ENCODE assay signal across 22 mouse cellular contexts in genomic region chr4:13355841-13356240, GRCm38 (mm10).
A peak's percentile ranks its signal among the peaks of the same experiment; 100 is the strongest.
DNase-seq lines count a peak whose midpoint lies in the region; ATAC-seq and TF ChIP-seq lines count a peak whose summit lies in the region.
"Had no signal": no experiment of that assay in that cellular context is flagged by ENCODE, and none has a peak within 500 bp of the region (broad histone marks: within the 10 kb centered on the region; RNA-seq: fewer than 3 reads in every experiment).

No protein-coding gene starts in this region.

- no peaks in the 10 kb centered on the region for H3K27me3 ChIP-seq in lung, embryonic 14.5 days (ENCODE audit: insufficient read depth, low read length)
- H3K27me3 ChIP-seq in midbrain, embryonic 15.5 days (replicated peaks), result no peaks in the 10 kb centered on the region
- H3K27me3 ChIP-seq: CH12.LX; embryonic facial prominence, embryonic 13.5 days; forebrain, embryonic 13.5 days; intestine, embryonic 15.5 days had no signal

- no peak overlapping the region for H3K4me3 ChIP-seq in lung, embryonic 14.5 days (ENCODE audit: low read depth, low read length)
- no peak overlapping the region for H3K4me3 ChIP-seq in lung, adult 2 months (replicated peaks; ENCODE audit: extremely low read depth, low read depth, low read length)
- H3K4me3 ChIP-seq in midbrain, embryonic 15.5 days, result no peak overlapping the region
- H3K4me3 ChIP-seq: embryonic facial prominence, embryonic 13.5 days; forebrain, embryonic 13.5 days; heart, embryonic 10.5 days; intestine, embryonic 15.5 days had no signal

- no peak for TF ChIP-seq CTCF in lung, embryonic 14.5 days (IDR thresholded peaks at IDR 0.05; ENCODE audit: low read depth)
- no peak for TF ChIP-seq CTCF in lung, adult 2 months (IDR thresholded peaks at IDR 0.05; ENCODE audit: insufficient read depth, low read length)

- no peak overlapping the region for H3K9ac ChIP-seq in lung, embryonic 14.5 days
- no peak overlapping the region for H3K9ac ChIP-seq in midbrain, embryonic 15.5 days
- H3K9ac ChIP-seq: embryonic facial prominence, embryonic 13.5 days; forebrain, embryonic 13.5 days; forebrain, postnatal 0 days; hindbrain, embryonic 14.5 days; intestine, embryonic 15.5 days had no signal

- H3K27ac ChIP-seq in lung, embryonic 14.5 days (ENCODE audit: low read depth), result no peak overlapping the region
- H3K27ac ChIP-seq in midbrain, embryonic 15.5 days, result no peak overlapping the region
- H3K27ac ChIP-seq: embryonic facial prominence, embryonic 13.5 days; forebrain, embryonic 13.5 days; heart, embryonic 10.5 days; hindbrain, embryonic 14.5 days; intestine, embryonic 15.5 days had no signal

- DNase-seq in embryo, embryonic 11 days, result peak; percentile 17
- DNase-seq in embryo, embryonic 10 days (ENCODE audit: low spot score), result no peak
- DNase-seq in lung, embryonic 14.5 days, result peak; percentile 70
- no peak for DNase-seq in lung, adult 2 months
- DNase-seq in adipocyte (ENCODE audit: low spot score), result peak; percentile 8
- DNase-seq in heart, adult 11 months, result no peak
- DNase-seq: adrenal gland, postnatal 10 days; cerebellum, adult 11 months; cerebellum, adult 8-10 months; cerebellum, postnatal 14 days; forebrain, postnatal 0 days; gastrocnemius, postnatal 36 days; heart, adult 18-20 months; heart, postnatal 10 days; heart, postnatal 4 days had no signal

- no peak for TF ChIP-seq POLR2A in lung, adult 2 months (IDR thresholded peaks at IDR 0.05; ENCODE audit: borderline replicate concordance, extremely low read depth, low read depth, low read length)

- no peaks in the 10 kb centered on the region for H3K9me3 ChIP-seq in lung, embryonic 14.5 days (ENCODE audit: low read depth, low read length)
- H3K9me3 ChIP-seq in midbrain, embryonic 15.5 days, result no peaks in the 10 kb centered on the region
- H3K9me3 ChIP-seq: embryonic facial prominence, embryonic 13.5 days; forebrain, embryonic 13.5 days; heart, embryonic 10.5 days; intestine, embryonic 15.5 days had no signal

- WGBS in lung, embryonic 14.5 days, result 80% methylated on average over 4 of the region's 4 CpGs
- WGBS in lung, adult 2 months, result 83% methylated on average over 4 of the region's 4 CpGs
- 90% methylated on average over 4 of the region's 4 CpGs for WGBS in midbrain, embryonic 15.5 days

- no peak overlapping the region for H3K4me2 ChIP-seq in lung, embryonic 14.5 days
- no peak overlapping the region for H3K4me2 ChIP-seq in midbrain, embryonic 15.5 days
- H3K4me2 ChIP-seq: embryonic facial prominence, embryonic 13.5 days; forebrain, embryonic 13.5 days; hindbrain, embryonic 14.5 days; intestine, embryonic 15.5 days had no signal

- ATAC-seq in lung, embryonic 14.5 days (ENCODE audit: insufficient read depth), result no peak
- no peak for ATAC-seq in midbrain, embryonic 15.5 days (replicated peaks)
- ATAC-seq: forebrain, embryonic 13.5 days; forebrain, postnatal 0 days; intestine, embryonic 15.5 days had no signal

- H3K36me3 ChIP-seq in lung, embryonic 14.5 days (ENCODE audit: insufficient read depth), result no peaks in the 10 kb centered on the region
- no peaks in the 10 kb centered on the region for H3K36me3 ChIP-seq in midbrain, embryonic 15.5 days (replicated peaks)
- H3K36me3 ChIP-seq: embryonic facial prominence, embryonic 13.5 days; heart, embryonic 10.5 days; intestine, embryonic 15.5 days had no signal

- no peaks in the 10 kb centered on the region for H3K4me1 ChIP-seq in lung, embryonic 14.5 days (ENCODE audit: insufficient read depth)
- H3K4me1 ChIP-seq in lung, adult 2 months (ENCODE audit: control insufficient read depth, insufficient read depth, low read length), result no peaks in the 10 kb centered on the region
- H3K4me1 ChIP-seq in midbrain, embryonic 15.5 days, result no peaks in the 10 kb centered on the region
- H3K4me1 ChIP-seq: embryonic facial prominence, embryonic 13.5 days; forebrain, embryonic 13.5 days; heart, embryonic 10.5 days; intestine, embryonic 15.5 days had no signal

Comparison
In these comparisons a context has a peak if more than half of its experiments do, and no peak if none do; other contexts are left out.
1. DNase-seq: peak in embryo, embryonic 11 days (single experiment), lung, embryonic 14.5 days (single experiment) and adipocyte (single experiment); none in embryo, embryonic 10 days (single experiment), lung, adult 2 months (single experiment) and heart, adult 11 months (single experiment).